Mouse (Mus musculus) CH12.LX (cell line): ENCODE measurements at regions not wholly inside any gene's neighbourhood (a gene's known extent, or its start where the extent isn't known, plus 50 kb on each side); places are given as distances from the start of the nearest gene placed in this dataset.

Source experiments
- DNase-seq: peaks from one replicate; pipeline ENCODE4 v3.0.0-alpha.2; 2013; ENCODE audit errors: extremely low read depth
- H3K27ac ChIP-seq: 2 replicates; pipeline ENCODE4 v1.5.1; 2012; ENCODE audit warnings: low read depth, mild to moderate bottlenecking, control low read depth, moderate library complexity; ENCODE audit not compliant: insufficient read depth
- H3K27me3 ChIP-seq: replicated peaks from 2 replicates; pipeline ENCODE3; 2012; ENCODE audit warnings: inconsistent platforms
- H3K36me3 ChIP-seq, 2 experiments: replicated peaks in 1 of 2; 2 replicates each; pipeline versions ENCODE3 to v1.6.1; 2012; ENCODE audit warnings: inconsistent platforms in 1 of 2, low read length in 1 of 2, mild to moderate bottlenecking in 1 of 2, mixed read lengths in 1 of 2, moderate library complexity in 1 of 2; ENCODE audit not compliant: control insufficient read depth in 1 of 2, insufficient read depth in 1 of 2
- H3K4me1 ChIP-seq, 2 experiments: 2 replicates each; pipeline ENCODE4 v1.6.1; 2012; ENCODE audit warnings: inconsistent platforms in 1 of 2, moderate library complexity in 1 of 2; ENCODE audit not compliant: insufficient read depth in 2 of 2, control insufficient read depth in 1 of 2
- H3K4me2 ChIP-seq: 2 replicates; pipeline ENCODE4 v1.6.1; 2012; ENCODE audit warnings: low read depth, mild to moderate bottlenecking, control low read depth; ENCODE audit not compliant: poor library complexity, insufficient read depth, severe bottlenecking
- H3K4me3 ChIP-seq, 3 experiments: fragments of 150-350 bp in 1 of 3; sonication (generic) in 1 of 3; replicated peaks in 1 of 3; 2 replicates each; pipeline versions ENCODE3 to v1.5.1; 2011 to 2012; ENCODE audit warnings: low read depth in 2 of 3, low read length in 2 of 3, mild to moderate bottlenecking in 2 of 3, moderate library complexity in 2 of 3, control low read depth in 1 of 3, improper control_type of control experiment in 1 of 3, inconsistent platforms in 1 of 3, mixed read lengths in 1 of 3; ENCODE audit not compliant: poor library complexity in 1 of 3
- H3K79me2 ChIP-seq: replicated peaks from 2 replicates; pipeline ENCODE4 v1.6.1; 2012; ENCODE audit warnings: mild to moderate bottlenecking, moderate library complexity; ENCODE audit not compliant: control insufficient read depth, poor library complexity, insufficient read depth, severe bottlenecking; ENCODE audit errors: extremely low read depth
- H3K9ac ChIP-seq: 2 replicates; pipeline ENCODE4 v1.6.1; 2012; ENCODE audit warnings: low read depth, mild to moderate bottlenecking, control low read depth, moderate library complexity; ENCODE audit not compliant: insufficient read depth
- H3K9me3 ChIP-seq: replicated peaks from 2 replicates; pipeline ENCODE3; 2012; ENCODE audit warnings: low read length, inconsistent platforms, mixed read lengths
- E2F4 ChIP-seq: IDR thresholded peaks from 2 replicates; pipeline ENCODE4 v1.6.1; 2011; ENCODE audit warnings: low read depth, low read length, improper control_type of control experiment; ENCODE audit not compliant: insufficient replicate concordance
- ETS1 ChIP-seq: conservative IDR thresholded peaks from 2 replicates; pipeline ENCODE4 v1.6.1; 2012; ENCODE audit warnings: low read depth, mild to moderate bottlenecking, inconsistent platforms, low read length, improper control_type of control experiment, moderate library complexity
- JUN ChIP-seq: IDR thresholded peaks from 2 replicates; pipeline ENCODE4 v1.6.1; 2011; ENCODE audit warnings: low read depth, mild to moderate bottlenecking, low read length, improper control_type of control experiment, moderate library complexity; ENCODE audit not compliant: insufficient read depth
- MAFK ChIP-seq: IDR thresholded peaks from 2 replicates; pipeline ENCODE4 v1.6.1; 2011; ENCODE audit warnings: low read length, improper control_type of control experiment; ENCODE audit not compliant: insufficient replicate concordance
- MAZ ChIP-seq: IDR thresholded peaks from 2 replicates; pipeline ENCODE4 v1.6.1; 2012; ENCODE audit warnings: low read depth, mild to moderate bottlenecking, inconsistent platforms, low read length, improper control_type of control experiment, moderate library complexity
- MEF2A ChIP-seq: IDR thresholded peaks from 2 replicates; pipeline ENCODE4 v1.6.1; 2014; ENCODE audit warnings: low read depth, mild to moderate bottlenecking, inconsistent platforms, low read length, improper control_type of control experiment, borderline replicate concordance
- MXI1 ChIP-seq: IDR thresholded peaks from 2 replicates; pipeline ENCODE4 v1.6.1; 2011; ENCODE audit warnings: mild to moderate bottlenecking, low read depth, low read length, improper control_type of control experiment
- MYC ChIP-seq: IDR thresholded peaks from 2 replicates; pipeline ENCODE4 v1.6.1; 2011; ENCODE audit warnings: low read depth, mild to moderate bottlenecking, improper control_type of control experiment, low read length
- PAX5 ChIP-seq: IDR thresholded peaks from 2 replicates; pipeline ENCODE4 v1.6.1; 2012; ENCODE audit warnings: low read length, inconsistent platforms, mixed read lengths
- RCOR1 ChIP-seq: conservative IDR thresholded peaks from 2 replicates; pipeline ENCODE4 v1.6.1; 2012; ENCODE audit warnings: low read depth, mild to moderate bottlenecking, inconsistent platforms, low read length, improper control_type of control experiment
- USF1 ChIP-seq: IDR thresholded peaks from 2 replicates; pipeline ENCODE4 v1.6.1; 2014; ENCODE audit warnings: low read depth, mild to moderate bottlenecking, inconsistent platforms, low read length, improper control_type of control experiment
- ZC3H11A ChIP-seq: IDR thresholded peaks from 2 replicates; pipeline ENCODE4 v1.6.1; 2012; ENCODE audit warnings: low read depth, mild to moderate bottlenecking, inconsistent platforms, low read length, improper control_type of control experiment
- ZMIZ1 ChIP-seq: IDR thresholded peaks from 2 replicates; pipeline ENCODE4 v1.6.1; 2012; ENCODE audit warnings: low read depth, mild to moderate bottlenecking, inconsistent platforms, low read length, improper control_type of control experiment
- ZNF384 ChIP-seq: IDR thresholded peaks from 2 replicates; pipeline ENCODE4 v1.6.1; 2012; ENCODE audit warnings: low read depth, low read length, improper control_type of control experiment, inconsistent platforms
- dilution Hi-C: fragments of 300-500 bp; cut with MboI; formaldehyde crosslinking; loops from 2 replicates; pipeline ENCODE4 v1.14.3; 2020; ENCODE audit warnings: low sequenced_read_pairs; ENCODE audit not compliant: extremely low pct_unique_long_range_greater_than_20kb, extremely low pct_ligation_motif_present
- in situ Hi-C: fragments of 300-500 bp; cut with MboI; formaldehyde crosslinking; loops from 3 replicates; pipeline ENCODE4 v1.14.3; 2019; ENCODE audit warnings: low sequenced_read_pairs, low pct_ligation_motif_present, low pct_unique_long_range_greater_than_20kb, mixed read lengths

GRCm38 (mm10) chr12:8847858-8848383 lies 73.5 kb upstream of the Laptm4a start:
- TF ChIP-seq ETS1 = no peak
- TF ChIP-seq USF1 = no peak
- no peak for TF ChIP-seq MEF2A
- TF ChIP-seq ZNF384 = no peak
- no peak for TF ChIP-seq MYC
- no peak for TF ChIP-seq ZC3H11A
- no peak for TF ChIP-seq RCOR1
- TF ChIP-seq, all 38 proteins: peak for 0
- in situ Hi-C loops (no loop called here), dilution Hi-C loops (no loop called here)
- H3K36me3 ChIP-seq = no peaks in the 10 kb centered on the region
- no peak overlapping the region for H3K9ac ChIP-seq
- DNase-seq = no peak
- H3K4me3 ChIP-seq = no peak overlapping the region
- peaks cover 7 to 27% of the 10 kb centered on the region in 2 experiments for H3K4me1 ChIP-seq
- no peaks in the 10 kb centered on the region for H3K9me3 ChIP-seq
- no peaks in the 10 kb centered on the region for H3K79me2 ChIP-seq
- H3K27me3 ChIP-seq = no peaks in the 10 kb centered on the region
- no peak overlapping the region for H3K27ac ChIP-seq
- H3K4me2 ChIP-seq = no peak overlapping the region

DNA sequence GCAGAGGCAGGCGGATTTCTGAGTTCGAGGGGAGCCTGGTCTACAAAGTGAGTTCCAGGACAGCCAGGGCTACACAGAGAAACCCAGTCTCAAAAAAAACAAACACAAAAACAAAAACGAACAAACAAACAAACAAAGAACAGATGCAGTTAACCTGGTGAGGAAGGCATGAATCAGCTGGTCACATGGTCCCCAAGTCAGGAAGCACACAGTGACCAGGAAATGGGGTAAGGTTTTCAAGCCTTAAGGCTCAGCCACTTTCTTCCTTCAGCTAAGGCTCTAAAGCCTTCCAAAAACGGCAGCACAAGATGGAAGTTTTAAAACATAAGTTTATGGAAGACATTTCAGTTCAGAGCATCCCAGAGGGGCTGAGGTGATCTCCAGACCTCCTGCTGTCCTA lies 67.6 kb upstream of the Laptm4a start:
- no peak overlapping the region for H3K9ac ChIP-seq
- in situ Hi-C loops = no loop called here
- H3K27ac ChIP-seq = no peak overlapping the region
- H3K79me2 ChIP-seq = no peaks in the 10 kb centered on the region
- no peak overlapping the region for H3K4me3 ChIP-seq
- TF ChIP-seq ZMIZ1 = no peak
- TF ChIP-seq MXI1 = no peak
- TF ChIP-seq MYC = no peak
- no peak for TF ChIP-seq JUN
- TF ChIP-seq MAZ = no peak
- no peak for TF ChIP-seq MAFK
- no peak for TF ChIP-seq PAX5
- TF ChIP-seq E2F4 = no peak
- H3K36me3 ChIP-seq = no peaks in the 10 kb centered on the region
- peaks cover 0 to 11% of the 10 kb centered on the region in 2 experiments; a peak in 2 of 4 replicates for H3K4me1 ChIP-seq
- H3K9me3 ChIP-seq = no peaks in the 10 kb centered on the region
- dilution Hi-C loops = no loop called here
- H3K27me3 ChIP-seq = no peaks in the 10 kb centered on the region
- H3K4me2 ChIP-seq = no peak overlapping the region
- no peak for DNase-seq
